Mouse (Mus musculus): Measurements from ENCODE around the gene Stab2. TPM values are rescaled to one million over a fixed set of nuclear protein-coding genes. Genes with fewer than 3 reads are reported as not detected.

Stab2 gene
- polyA plus RNA-seq, 1 experiment from 2014 or later, result 0.89 TPM

DNA sequence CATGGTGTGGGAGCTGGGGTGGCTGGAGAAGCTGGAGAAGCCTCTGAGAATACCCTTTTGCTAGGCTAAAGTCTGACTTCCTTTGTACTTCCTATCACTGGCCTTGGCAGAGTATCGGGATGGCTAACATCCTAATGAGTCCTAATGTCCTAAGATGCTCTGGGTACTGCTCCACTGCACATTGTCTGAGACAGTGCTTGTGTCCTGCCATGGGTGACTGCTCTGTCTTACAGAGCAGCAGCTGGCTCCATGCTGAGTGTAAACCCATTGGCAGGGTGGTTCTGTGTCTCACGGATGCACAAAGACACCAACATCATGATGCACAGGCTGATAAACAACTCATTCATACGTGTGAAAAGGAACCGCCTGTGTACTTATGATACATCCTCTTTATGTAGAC lies 158.7 kb downstream of the Stab2 start:
- WGBS, result 87% methylated on average over 4 of the region's 4 CpGs

DNA sequence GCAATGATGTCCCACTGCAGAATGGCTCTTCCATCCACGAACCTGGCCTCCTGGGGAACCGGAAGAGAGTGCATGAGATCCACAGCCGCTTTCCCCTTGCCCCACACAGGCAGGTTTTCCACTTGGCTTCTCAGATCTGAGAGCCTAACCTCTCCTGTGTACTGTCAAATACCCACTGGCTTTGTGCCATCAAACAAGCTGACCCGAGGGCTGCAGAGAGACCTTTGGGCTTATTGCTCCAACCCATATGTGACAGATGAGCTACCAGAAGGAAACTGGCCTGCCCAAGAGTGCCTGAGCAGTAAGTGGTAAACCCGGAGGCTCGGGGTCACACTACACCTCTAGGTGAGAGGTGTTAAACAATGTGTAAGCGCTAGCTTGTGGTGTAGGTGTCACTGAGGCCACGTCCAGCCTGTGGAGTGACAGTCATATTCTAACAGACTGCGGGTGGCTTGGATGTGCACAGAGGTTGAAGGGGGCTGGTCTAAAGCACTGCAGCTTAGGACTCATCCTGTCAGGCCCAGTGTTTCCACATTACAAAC lies 160.8 kb downstream of the Stab2 start:
- H3K36me3 ChIP-seq (ENCODE audit: control insufficient read depth, insufficient read depth, low read length), result no peaks in the 10 kb centered on the region
- H3K9me3 ChIP-seq (ENCODE audit: control insufficient read depth, low read length), result no peaks in the 10 kb centered on the region
- no peak overlapping the region for H3K4me2 ChIP-seq (ENCODE audit: low read length)
- ATAC-seq (ENCODE audit: insufficient number of reproducible peaks, insufficient read depth, low FRiP score, low read depth), result no peak
- H3K4me3 ChIP-seq (ENCODE audit: control insufficient read depth in 1 of 2, insufficient read depth in 1 of 2, low read depth in 1 of 2, low read length in 2 of 2), result no peak overlapping the region
- 68% methylated on average over 9 of the region's 9 CpGs for WGBS
- H3K4me1 ChIP-seq (ENCODE audit: control insufficient read depth in 2 of 2, insufficient read depth in 2 of 2, low read length in 2 of 2), result peaks cover 8 to 15% of the 10 kb centered on the region in 2 experiments; a peak in 3 of 4 replicates
- H3K27me3 ChIP-seq (ENCODE audit: control insufficient read depth, insufficient read depth, low read length), result no peaks in the 10 kb centered on the region
- H3K27ac ChIP-seq (replicated peaks in 1 of 2; ENCODE audit: control insufficient read depth in 1 of 2, insufficient read depth in 1 of 2, low read depth in 2 of 2, low read length in 2 of 2), result no peak overlapping the region
- H3K9ac ChIP-seq (ENCODE audit: low read length), result no peak overlapping the region

More for the DNA sequence above, 158.7 kb downstream of the Stab2 start:
- no peak overlapping the region for H3K4me2 ChIP-seq (ENCODE audit: low read length)
- no peak overlapping the region for H3K9ac ChIP-seq (ENCODE audit: low read length)
- H3K4me1 ChIP-seq (ENCODE audit: control insufficient read depth in 2 of 2, insufficient read depth in 2 of 2, low read length in 2 of 2), result peaks cover 8 to 15% of the 10 kb centered on the region in 2 experiments; a peak in 3 of 4 replicates
- no peaks in the 10 kb centered on the region for H3K36me3 ChIP-seq (ENCODE audit: control insufficient read depth, insufficient read depth, low read length)
- H3K27ac ChIP-seq (replicated peaks in 1 of 2; ENCODE audit: control insufficient read depth in 1 of 2, insufficient read depth in 1 of 2, low read depth in 2 of 2, low read length in 2 of 2), result no peak overlapping the region
- no peaks in the 10 kb centered on the region for H3K9me3 ChIP-seq (ENCODE audit: control insufficient read depth, low read length)
- no peak overlapping the region for H3K4me3 ChIP-seq (ENCODE audit: control insufficient read depth in 1 of 2, insufficient read depth in 1 of 2, low read depth in 1 of 2, low read length in 2 of 2)
- no peak for ATAC-seq (ENCODE audit: insufficient number of reproducible peaks, insufficient read depth, low FRiP score, low read depth)
- H3K27me3 ChIP-seq (ENCODE audit: control insufficient read depth, insufficient read depth, low read length), result no peaks in the 10 kb centered on the region

DNA sequence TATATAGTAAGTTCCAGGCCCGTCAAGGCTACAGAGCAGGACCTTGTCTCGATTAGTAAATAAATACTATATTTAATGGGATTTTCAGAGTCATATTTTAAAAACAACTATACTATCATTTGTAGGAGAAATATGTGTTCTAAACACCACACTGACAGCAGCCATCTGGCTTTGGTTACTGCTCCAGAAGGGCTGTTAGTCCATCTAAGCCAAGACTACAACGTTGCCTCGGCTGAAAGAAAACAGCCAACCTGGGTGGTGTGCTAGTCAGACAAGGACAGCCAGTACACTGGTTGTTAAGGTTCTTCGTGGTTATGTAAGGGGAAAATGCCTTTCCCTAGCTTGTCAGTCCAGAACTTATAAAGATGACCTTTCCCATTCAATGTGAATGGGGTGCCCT lies 165.2 kb downstream of the Stab2 start:
- 85% methylated on average over 5 of the region's 5 CpGs for WGBS
- ATAC-seq (ENCODE audit: insufficient number of reproducible peaks, insufficient read depth, low FRiP score, low read depth), result no peak
- no peak overlapping the region for H3K9ac ChIP-seq (ENCODE audit: low read length)
- H3K27ac ChIP-seq (replicated peaks in 1 of 2; ENCODE audit: control insufficient read depth in 1 of 2, insufficient read depth in 1 of 2, low read depth in 2 of 2, low read length in 2 of 2), result no peak overlapping the region
- H3K36me3 ChIP-seq (ENCODE audit: control insufficient read depth, insufficient read depth, low read length), result no peaks in the 10 kb centered on the region; the same call in 1 of the 2 replicates
- H3K4me2 ChIP-seq (ENCODE audit: low read length), result no peak overlapping the region
- H3K27me3 ChIP-seq (ENCODE audit: control insufficient read depth, insufficient read depth, low read length), result no peaks in the 10 kb centered on the region
- H3K4me3 ChIP-seq (ENCODE audit: control insufficient read depth in 1 of 2, insufficient read depth in 1 of 2, low read depth in 1 of 2, low read length in 2 of 2), result no peak overlapping the region
- H3K9me3 ChIP-seq (ENCODE audit: control insufficient read depth, low read length), result no peaks in the 10 kb centered on the region
- no peaks in the 10 kb centered on the region for H3K4me1 ChIP-seq (ENCODE audit: control insufficient read depth in 2 of 2, insufficient read depth in 2 of 2, low read length in 2 of 2)

DNA sequence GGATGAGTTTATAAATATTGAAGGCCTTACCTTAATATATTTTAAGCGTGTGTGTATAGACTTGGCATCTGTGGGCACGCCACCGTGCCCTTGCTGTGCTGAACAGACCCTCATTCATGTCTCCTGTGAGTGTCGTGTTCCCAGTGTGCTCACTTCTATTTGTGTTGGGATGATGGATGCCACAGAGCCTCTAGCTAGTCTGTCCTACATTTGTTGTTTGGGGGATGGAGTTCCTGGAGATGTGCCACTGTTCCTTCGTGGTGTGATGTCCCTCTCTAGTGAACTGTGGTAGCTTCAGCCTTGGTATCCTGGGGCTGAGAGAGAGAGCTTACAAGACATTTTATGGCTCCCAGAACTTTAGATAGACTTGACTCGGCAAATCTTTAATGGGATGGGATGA lies 169.0 kb downstream of the Stab2 start:
- Histone ChIP-seq H3K4me2 (ENCODE audit: low read length) (no peak overlapping the region), H3K9ac (ENCODE audit: low read length) (no peak overlapping the region), H3K27me3 (ENCODE audit: control insufficient read depth, insufficient read depth, low read length) (no peaks in the 10 kb centered on the region), H3K4me1 (ENCODE audit: control insufficient read depth in 2 of 2, insufficient read depth in 2 of 2, low read length in 2 of 2) (no peaks in the 10 kb centered on the region; a peak in 1 of 4 replicates), H3K27ac (replicated peaks in 1 of 2; ENCODE audit: control insufficient read depth in 1 of 2, insufficient read depth in 1 of 2, low read depth in 2 of 2, low read length in 2 of 2) (no peak overlapping the region), H3K9me3 (ENCODE audit: control insufficient read depth, low read length) (no peaks in the 10 kb centered on the region), H3K4me3 (ENCODE audit: control insufficient read depth in 1 of 2, insufficient read depth in 1 of 2, low read depth in 1 of 2, low read length in 2 of 2) (no peak overlapping the region), H3K36me3 (ENCODE audit: control insufficient read depth, insufficient read depth, low read length) (peaks cover 20% of the 10 kb centered on the region)
- no peak for ATAC-seq (ENCODE audit: insufficient number of reproducible peaks, insufficient read depth, low FRiP score, low read depth)
- WGBS, result 88% methylated on average over 6 of the region's 6 CpGs

DNA sequence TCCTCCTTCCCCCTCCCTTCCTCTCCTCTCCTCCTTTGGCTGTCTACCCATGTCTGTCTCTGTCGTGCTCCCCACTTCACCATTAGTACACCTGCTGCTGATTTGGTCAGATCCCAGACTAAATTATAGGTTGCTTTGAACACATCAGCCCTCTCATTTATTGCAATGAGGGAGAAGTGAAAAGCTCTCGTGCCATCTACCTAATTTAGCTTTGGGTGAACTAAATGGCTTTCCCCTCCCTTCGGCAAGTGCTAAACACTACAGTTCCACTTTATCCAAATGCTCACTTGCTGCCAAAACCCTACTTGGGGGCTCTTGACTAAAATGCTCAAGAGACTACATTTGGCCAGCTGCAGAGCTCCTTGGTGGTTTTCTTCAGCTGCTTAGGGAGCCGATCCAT lies 171.0 kb downstream of the Stab2 start:
- no peak overlapping the region for H3K4me2 ChIP-seq (ENCODE audit: low read length)
- H3K27me3 ChIP-seq (ENCODE audit: control insufficient read depth, insufficient read depth, low read length), result no peaks in the 10 kb centered on the region
- H3K36me3 ChIP-seq (ENCODE audit: control insufficient read depth, insufficient read depth, low read length), result peaks cover 39% of the 10 kb centered on the region
- no peak overlapping the region for H3K9ac ChIP-seq (ENCODE audit: low read length)
- no peak overlapping the region for H3K27ac ChIP-seq (replicated peaks in 1 of 2; ENCODE audit: control insufficient read depth in 1 of 2, insufficient read depth in 1 of 2, low read depth in 2 of 2, low read length in 2 of 2)
- no peaks in the 10 kb centered on the region; a peak in 1 of 4 replicates for H3K4me1 ChIP-seq (ENCODE audit: control insufficient read depth in 2 of 2, insufficient read depth in 2 of 2, low read length in 2 of 2)
- no peak for ATAC-seq (ENCODE audit: insufficient number of reproducible peaks, insufficient read depth, low FRiP score, low read depth)
- no peak overlapping the region for H3K4me3 ChIP-seq (ENCODE audit: control insufficient read depth in 1 of 2, insufficient read depth in 1 of 2, low read depth in 1 of 2, low read length in 2 of 2)
- H3K9me3 ChIP-seq (ENCODE audit: control insufficient read depth, low read length), result no peaks in the 10 kb centered on the region
- WGBS, result 79% methylated on average over 4 of the region's 4 CpGs

DNA sequence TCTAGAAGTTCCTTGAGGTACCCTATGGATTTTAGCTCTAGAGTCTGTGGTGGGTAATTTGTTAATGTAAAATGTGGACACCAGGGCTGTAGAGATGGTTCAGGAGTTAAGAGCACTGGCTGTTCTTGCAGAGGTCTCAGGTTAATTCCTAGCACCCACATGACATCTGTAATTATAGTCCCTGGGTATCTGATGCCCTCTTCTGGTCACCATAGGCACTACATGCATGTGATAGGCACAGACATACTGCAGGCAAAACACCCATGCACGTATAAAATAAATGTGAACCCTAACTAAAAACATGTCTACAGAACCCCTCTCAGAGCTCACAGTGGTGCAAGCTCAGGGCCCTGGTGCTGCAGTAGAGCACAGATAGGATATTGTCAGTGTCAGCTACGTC lies 178.3 kb downstream of the Stab2 start:
- Histone ChIP-seq H3K9me3 (ENCODE audit: control insufficient read depth, low read length) (no peaks in the 10 kb centered on the region), H3K27me3 (ENCODE audit: control insufficient read depth, insufficient read depth, low read length) (no peaks in the 10 kb centered on the region), H3K27ac (replicated peaks in 1 of 2; ENCODE audit: control insufficient read depth in 1 of 2, insufficient read depth in 1 of 2, low read depth in 2 of 2, low read length in 2 of 2) (no peak overlapping the region), H3K4me1 (ENCODE audit: control insufficient read depth in 2 of 2, insufficient read depth in 2 of 2, low read length in 2 of 2) (peaks cover 9 to 16% of the 10 kb centered on the region in 2 experiments; a peak in 3 of 4 replicates), H3K4me3 (ENCODE audit: control insufficient read depth in 1 of 2, insufficient read depth in 1 of 2, low read depth in 1 of 2, low read length in 2 of 2) (no peak overlapping the region), H3K4me2 (ENCODE audit: low read length) (no peak overlapping the region), H3K36me3 (ENCODE audit: control insufficient read depth, insufficient read depth, low read length) (peaks cover 47% of the 10 kb centered on the region), H3K9ac (ENCODE audit: low read length) (no peak overlapping the region)
- WGBS, result 88% methylated on average over 2 of the region's 2 CpGs
- ATAC-seq (ENCODE audit: insufficient number of reproducible peaks, insufficient read depth, low FRiP score, low read depth), result no peak

DNA sequence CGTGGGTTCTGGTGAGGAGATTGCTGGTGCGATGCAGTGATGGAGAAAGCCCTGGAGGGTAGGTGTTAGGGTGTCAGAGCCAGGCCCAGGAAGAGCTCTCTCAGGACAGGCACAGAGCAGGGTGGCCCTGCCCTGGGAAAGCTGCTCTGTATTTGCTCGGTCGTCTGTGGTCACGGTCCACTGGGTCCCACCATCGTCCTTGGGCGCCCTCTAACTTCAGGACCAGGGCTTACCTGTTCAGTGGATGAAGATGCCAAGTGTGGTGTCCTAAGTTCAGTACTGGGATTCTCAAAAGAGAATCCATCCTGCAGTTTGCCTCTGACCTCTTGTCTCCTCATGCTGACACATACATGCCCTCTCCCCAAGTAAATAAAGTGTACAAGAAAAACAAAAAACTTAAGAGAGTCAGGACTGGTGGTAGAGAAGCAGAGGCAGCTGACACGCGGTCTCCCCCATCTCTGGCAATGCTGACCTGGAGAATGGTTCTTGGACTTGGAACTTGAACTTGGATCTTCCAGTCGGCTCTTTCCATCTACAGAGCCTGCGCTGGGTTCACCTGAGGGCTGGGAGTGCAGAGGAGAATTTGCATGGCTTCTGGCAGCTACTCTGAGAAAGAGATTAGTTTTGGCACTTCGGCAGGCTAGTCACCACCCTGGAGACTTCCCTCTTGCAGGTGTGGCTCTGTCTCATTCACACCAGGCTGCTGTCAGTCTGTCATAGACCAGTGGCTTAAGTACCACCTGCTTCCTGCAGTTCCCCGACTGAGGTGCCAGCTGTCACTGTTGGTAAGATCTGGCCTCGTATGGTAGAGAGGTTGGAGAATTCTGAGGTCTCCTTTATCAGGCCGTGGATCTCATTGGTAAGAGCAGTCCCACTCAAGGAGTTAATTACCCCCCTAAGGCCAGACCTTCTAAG lies 179.3 kb downstream of the Stab2 start:
- H3K36me3 ChIP-seq (ENCODE audit: control insufficient read depth, insufficient read depth, low read length), result peaks cover 49% of the 10 kb centered on the region
- no peaks in the 10 kb centered on the region for H3K9me3 ChIP-seq (ENCODE audit: control insufficient read depth, low read length)
- no peak overlapping the region for H3K27ac ChIP-seq (replicated peaks in 1 of 2; ENCODE audit: control insufficient read depth in 1 of 2, insufficient read depth in 1 of 2, low read depth in 2 of 2, low read length in 2 of 2)
- H3K4me2 ChIP-seq (ENCODE audit: low read length), result no peak overlapping the region
- 87% methylated on average over 15 of the region's 15 CpGs for WGBS
- H3K27me3 ChIP-seq (ENCODE audit: control insufficient read depth, insufficient read depth, low read length), result no peaks in the 10 kb centered on the region
- H3K9ac ChIP-seq (ENCODE audit: low read length), result no peak overlapping the region
- H3K4me3 ChIP-seq (ENCODE audit: control insufficient read depth in 1 of 2, insufficient read depth in 1 of 2, low read depth in 1 of 2, low read length in 2 of 2), result no peak overlapping the region
- H3K4me1 ChIP-seq (ENCODE audit: control insufficient read depth in 2 of 2, insufficient read depth in 2 of 2, low read length in 2 of 2), result peaks cover 9 to 16% of the 10 kb centered on the region in 2 experiments; a peak in 3 of 4 replicates
- ATAC-seq (ENCODE audit: insufficient number of reproducible peaks, insufficient read depth, low FRiP score, low read depth), result no peak
